Mouse (Mus musculus) adrenal gland, postnatal 4 days (tissue): Measurements from ENCODE around the gene Rgs1. TPM values are rescaled to one million over a fixed set of nuclear protein-coding genes. Genes with fewer than 3 reads are reported as not detected.

ENCODE experiments used
- DNase-seq, 2 experiments: peaks; one replicate each; pipeline ENCODE4 v3.0.0; 2021 to 2022; ENCODE audit warnings: low spot score in 2 of 2, mixed read lengths in 2 of 2
- total RNA-seq, 2 experiments: library from RNA; stranded (reverse); gene quantifications; 2 replicates each; pipeline ENCODE4 v1.2.3; 2021

Rgs1 gene
- total RNA-seq, 2 experiments from 2014 or later, result 1.6 to 2.0 TPM

GRCm38 (mm10) chr1:144199538-144199937, 49.5 kb downstream of the Rgs1 start:
- DNase-seq, result no peak

- peak in 1 of 2 experiments; percentile 3 for DNase-seq
Observed at GRCm38 (mm10) chr1:144197684-144198083, 51.4 kb downstream of the Rgs1 start.

Other genes with a start within 250 kb of the Rgs1 start
- 100 to 1,000 TPM; 169 to 213 TPM for gene Rgs2, start 245.1 kb downstream of the Rgs1 start, total RNA-seq
- gene Rgs13, start 71.9 kb downstream of the Rgs1 start, total RNA-seq, result under 1 TPM in 1 of 2 experiments, not detected in 1; 0.25 TPM